Mouse (Mus musculus) megakaryocyte, embryonic 14.5 days (primary cell): ENCODE data around the gene Bloc1s1. TPM values are rescaled to one million over a fixed set of nuclear protein-coding genes. Genes with fewer than 3 reads are reported as not detected.

ENCODE experiments used
- H3K27me3 ChIP-seq: replicated peaks from 2 replicates; pipeline ENCODE3; 2012; ENCODE audit warnings: inconsistent platforms
- H3K36me3 ChIP-seq: replicated peaks from 2 replicates; pipeline ENCODE3; 2012; ENCODE audit warnings: low read length, inconsistent platforms, mixed read lengths
- H3K4me1 ChIP-seq: 2 replicates; pipeline ENCODE4 v1.6.1; 2012; ENCODE audit warnings: inconsistent platforms
- H3K4me3 ChIP-seq: replicated peaks from 2 replicates; pipeline ENCODE3; 2012; ENCODE audit warnings: moderate library complexity, mild to moderate bottlenecking, inconsistent platforms
- H3K9me3 ChIP-seq: 2 replicates; pipeline ENCODE4 v1.6.1; 2012; ENCODE audit warnings: inconsistent platforms
- FLI1 ChIP-seq: IDR thresholded peaks from 2 replicates; pipeline ENCODE4 v1.6.1; 2012; ENCODE audit warnings: low read length, inconsistent platforms, mixed read lengths
- GATA1 ChIP-seq: IDR thresholded peaks from 3 replicates; pipeline ENCODE4 v1.6.1; 2012; ENCODE audit warnings: mixed read lengths, low read length, inconsistent platforms, borderline replicate concordance
- polyA plus RNA-seq: library from polyadenylated mRNA; stranded (reverse); fragments of >175 nt; gene quantifications from 2 replicates; pipeline ENCODE4 v1.2.3, GENCODE M21; 2012; ENCODE audit warnings: low replicate concordance; ENCODE audit not compliant: insufficient read depth

Bloc1s1 gene
- polyA plus RNA-seq, 1 experiment: 587 TPM

- TF ChIP-seq GATA1: no peak
- no peak for TF ChIP-seq FLI1
- Histone ChIP-seq H3K4me1 (peaks cover 76% of the 10 kb centered on the region), H3K36me3 (peaks cover 66% of the 10 kb centered on the region), H3K27me3 (no peaks in the 10 kb centered on the region), H3K9me3 (no peaks in the 10 kb centered on the region), H3K4me3 (no peak overlapping the region)
Measured at GRCm38 (mm10) chr10:128919966-128920365, 3.9 kb downstream of the Bloc1s1 start.

- TF ChIP-seq FLI1 (no peak), GATA1 (no peak)
- no peaks in the 10 kb centered on the region for H3K27me3 ChIP-seq
- H3K36me3 ChIP-seq: peaks cover 73% of the 10 kb centered on the region
- H3K9me3 ChIP-seq: no peaks in the 10 kb centered on the region
- H3K4me1 ChIP-seq: peaks cover 69% of the 10 kb centered on the region
- peak overlapping the region; percentile 19 for H3K4me3 ChIP-seq
Measured at GRCm38 (mm10) chr10:128919203-128919631, 4.6 kb downstream of the Bloc1s1 start.

DNA sequence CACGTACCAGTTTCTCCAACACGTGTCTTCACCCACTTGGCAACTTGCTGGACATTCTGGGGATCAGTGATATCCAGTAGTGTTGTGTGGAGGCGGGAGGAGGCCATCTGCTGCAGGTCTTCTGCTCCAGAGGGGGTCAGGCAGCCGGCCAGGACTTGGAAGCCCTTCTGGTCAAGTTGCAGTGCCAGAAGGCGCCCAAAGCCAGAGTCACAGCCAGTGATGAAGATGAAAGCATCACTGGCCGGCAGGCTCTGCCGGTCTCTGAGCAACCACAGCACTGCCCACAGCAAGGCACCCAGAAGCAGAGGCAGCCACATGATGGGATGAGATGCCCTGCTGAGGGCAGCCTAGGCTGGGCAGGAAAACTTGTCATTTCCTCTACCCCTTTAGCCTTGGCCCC lies 5.6 kb downstream of the Bloc1s1 start:
- TF ChIP-seq FLI1 (no peak), GATA1 (no peak)
- Histone ChIP-seq H3K27me3 (no peaks in the 10 kb centered on the region), H3K36me3 (peaks cover 83% of the 10 kb centered on the region), H3K9me3 (no peaks in the 10 kb centered on the region), H3K4me3 (peak overlapping the region; percentile 8), H3K4me1 (peaks cover 68% of the 10 kb centered on the region)

DNA sequence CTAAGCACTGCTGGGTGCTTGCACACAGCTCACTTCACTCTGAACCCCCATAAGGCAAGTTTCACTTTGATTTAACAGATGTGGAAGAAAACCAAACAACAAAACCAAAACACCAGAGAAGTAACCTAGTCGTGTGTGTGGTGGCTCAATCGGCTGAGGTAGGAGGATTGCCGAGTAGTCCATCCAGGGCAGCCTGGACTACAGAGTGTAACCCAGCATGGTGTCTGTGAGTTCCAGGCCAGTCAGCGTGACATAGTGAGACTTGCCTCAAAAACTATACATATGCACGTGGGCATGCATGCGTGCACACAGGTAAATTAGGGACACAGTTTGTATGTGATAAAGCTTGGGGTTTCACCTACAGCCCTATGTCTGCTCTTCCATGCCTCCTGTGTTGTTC lies 6.4 kb downstream of the Bloc1s1 start:
- peaks cover 91% of the 10 kb centered on the region for H3K36me3 ChIP-seq
- TF ChIP-seq GATA1: no peak
- TF ChIP-seq FLI1: no peak

GRCm38 (mm10) chr10:128916665-128917064 lies 7.2 kb downstream of the Bloc1s1 start:
- H3K4me1 ChIP-seq: peaks cover 70% of the 10 kb centered on the region
- TF ChIP-seq FLI1 (no peak), GATA1 (no peak)
- no peaks in the 10 kb centered on the region for H3K9me3 ChIP-seq
- H3K27me3 ChIP-seq: no peaks in the 10 kb centered on the region
- peaks cover 93% of the 10 kb centered on the region for H3K36me3 ChIP-seq
- H3K4me3 ChIP-seq: no peak overlapping the region

More for the DNA sequence above, 6.4 kb downstream of the Bloc1s1 start:
- no peaks in the 10 kb centered on the region for H3K27me3 ChIP-seq
- no peaks in the 10 kb centered on the region for H3K9me3 ChIP-seq
- peaks cover 72% of the 10 kb centered on the region for H3K4me1 ChIP-seq
- no peak overlapping the region for H3K4me3 ChIP-seq

DNA sequence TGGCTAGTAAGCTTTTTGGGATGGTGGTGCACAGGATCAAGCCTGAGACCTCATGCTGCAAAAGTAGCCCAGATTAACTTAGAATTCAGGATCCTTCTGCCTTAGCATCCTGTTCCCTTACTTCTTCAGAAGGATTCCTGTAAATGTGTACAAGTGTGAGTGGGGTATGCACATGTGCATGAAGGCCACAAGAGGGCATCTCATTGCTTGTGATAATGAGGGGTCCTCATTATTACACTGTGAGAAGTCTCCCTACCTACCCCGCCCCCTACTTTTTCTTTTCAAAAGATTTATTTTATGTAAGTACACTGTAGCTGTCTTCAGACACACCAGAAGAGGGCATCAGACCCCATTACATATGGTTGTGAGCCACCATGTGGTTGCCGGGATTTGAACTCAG lies 8.3 kb downstream of the Bloc1s1 start:
- peaks cover 4% of the 10 kb centered on the region for H3K27me3 ChIP-seq
- H3K9me3 ChIP-seq: no peaks in the 10 kb centered on the region
- TF ChIP-seq FLI1 (no peak), GATA1 (no peak)
- H3K36me3 ChIP-seq: peaks cover 91% of the 10 kb centered on the region
- H3K4me3 ChIP-seq: no peak overlapping the region
- peaks cover 70% of the 10 kb centered on the region for H3K4me1 ChIP-seq

DNA sequence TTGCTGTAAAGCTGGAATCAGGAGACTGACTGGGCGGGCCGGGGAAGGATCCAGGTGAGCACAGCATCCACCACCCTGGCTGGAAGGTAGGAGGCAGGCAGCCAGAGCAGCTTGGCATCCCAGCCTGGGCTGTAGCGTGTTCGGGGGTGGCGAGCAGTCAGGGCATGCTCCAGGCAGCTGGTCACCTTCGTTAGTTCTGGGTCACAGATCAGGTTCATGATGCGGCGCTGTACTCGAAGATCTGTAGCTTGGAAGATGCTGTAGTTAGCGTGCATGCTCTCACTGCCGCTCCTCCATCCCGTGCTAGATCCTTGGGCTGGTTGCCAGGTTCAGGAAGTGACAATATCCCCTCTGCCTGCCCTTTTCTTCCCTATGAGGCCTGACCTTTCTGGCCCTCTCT lies 10.1 kb downstream of the Bloc1s1 start:
- H3K36me3 ChIP-seq: peaks cover 73% of the 10 kb centered on the region
- H3K9me3 ChIP-seq: no peaks in the 10 kb centered on the region
- H3K4me1 ChIP-seq: peaks cover 70% of the 10 kb centered on the region
- peaks cover 17% of the 10 kb centered on the region for H3K27me3 ChIP-seq
- H3K4me3 ChIP-seq: no peak overlapping the region
- TF ChIP-seq FLI1 (no peak), GATA1 (no peak)

- no peak overlapping the region for H3K4me3 ChIP-seq
- peaks cover 68% of the 10 kb centered on the region for H3K36me3 ChIP-seq
Measured at GRCm38 (mm10) chr10:128913219-128913618, 10.6 kb downstream of the Bloc1s1 start.

DNA sequence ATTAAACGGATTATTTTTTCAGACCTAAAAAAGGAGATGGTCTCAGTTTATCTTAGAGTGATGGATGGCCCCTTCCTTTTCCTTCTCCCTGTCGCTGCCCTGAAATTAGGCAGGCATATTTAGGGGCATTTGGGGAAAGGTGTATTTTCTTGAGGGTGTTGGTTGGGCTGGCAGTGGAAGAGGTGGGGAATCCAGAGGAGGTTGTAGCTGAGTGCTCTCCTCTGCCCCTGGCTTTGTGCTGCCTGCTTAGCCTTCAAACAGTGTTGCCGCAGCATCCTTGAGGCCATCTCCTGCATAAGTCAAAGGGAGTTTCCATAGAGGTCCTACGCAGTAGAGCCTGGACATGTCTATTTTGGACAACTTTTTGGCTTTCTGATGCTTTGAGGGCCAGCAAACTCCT lies 11.0 kb downstream of the Bloc1s1 start:
- H3K9me3 ChIP-seq: no peaks in the 10 kb centered on the region
- peaks cover 65% of the 10 kb centered on the region for H3K4me1 ChIP-seq
- TF ChIP-seq GATA1 (no peak), FLI1 (no peak)
- peaks cover 65% of the 10 kb centered on the region for H3K36me3 ChIP-seq
- peaks cover 22% of the 10 kb centered on the region for H3K27me3 ChIP-seq
- no peak overlapping the region for H3K4me3 ChIP-seq

More at GRCm38 (mm10) chr10:128913219-128913618, 10.6 kb downstream of the Bloc1s1 start:
- Histone ChIP-seq H3K27me3 (peaks cover 19% of the 10 kb centered on the region), H3K9me3 (no peaks in the 10 kb centered on the region), H3K4me1 (peaks cover 67% of the 10 kb centered on the region)
- TF ChIP-seq FLI1 (no peak), GATA1 (no peak)

GRCm38 (mm10) chr10:128912268-128912667 lies 11.6 kb downstream of the Bloc1s1 start:
- TF ChIP-seq GATA1 (no peak), FLI1 (no peak)
- H3K4me3 ChIP-seq: no peak overlapping the region
- peaks cover 22% of the 10 kb centered on the region for H3K27me3 ChIP-seq
- peaks cover 59% of the 10 kb centered on the region for H3K36me3 ChIP-seq
- no peaks in the 10 kb centered on the region for H3K9me3 ChIP-seq
- H3K4me1 ChIP-seq: peaks cover 60% of the 10 kb centered on the region

DNA sequence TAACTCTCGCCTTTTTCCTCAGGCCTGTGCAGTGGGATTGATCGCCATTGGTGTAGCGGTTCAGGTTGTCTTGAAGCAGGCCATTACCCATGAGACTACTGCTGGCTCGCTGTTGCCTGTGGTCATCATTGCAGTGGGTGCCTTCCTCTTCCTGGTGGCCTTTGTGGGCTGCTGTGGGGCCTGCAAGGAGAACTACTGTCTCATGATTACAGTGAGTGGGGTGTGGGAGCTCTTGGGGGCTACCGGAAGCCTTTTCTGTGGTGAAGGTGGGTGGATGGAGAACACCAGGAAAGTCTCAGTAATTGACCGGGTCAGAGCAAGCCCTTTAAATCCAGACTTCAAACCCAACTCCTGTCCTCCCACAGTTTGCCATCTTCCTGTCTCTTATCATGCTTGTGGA lies 12.4 kb downstream of the Bloc1s1 start:
- Histone ChIP-seq H3K4me3 (peak overlapping the region; percentile 86), H3K27me3 (peaks cover 22% of the 10 kb centered on the region), H3K9me3 (no peaks in the 10 kb centered on the region), H3K4me1 (peaks cover 61% of the 10 kb centered on the region), H3K36me3 (peaks cover 51% of the 10 kb centered on the region)
- TF ChIP-seq FLI1 (no peak), GATA1 (no peak)
